Mouse (Mus musculus) brain, embryonic 14.5 days (tissue): ENCODE measurements around the gene Atg4d. TPM values are rescaled to one million over a fixed set of nuclear protein-coding genes. Genes with fewer than 3 reads are reported as not detected.

ENCODE experiments used
- DNase-seq: peaks from one replicate; pipeline ENCODE4 v3.0.0-alpha.2; 2011; ENCODE audit warnings: low read depth
- CTCF ChIP-seq: fragments of 200-500 bp; IDR thresholded peaks from 2 replicates; pipeline ENCODE4 v1.5.1; 2012; ENCODE audit warnings: inconsistent platforms, mild to moderate bottlenecking, moderate library complexity, borderline replicate concordance; ENCODE audit not compliant: insufficient read depth, insufficient read length; ENCODE audit errors: extremely low read depth
- POLR2A ChIP-seq: fragments of 200-500 bp; IDR thresholded peaks from 2 replicates; pipeline ENCODE4 v1.6.1; 2012; ENCODE audit warnings: mild to moderate bottlenecking, inconsistent platforms, borderline replicate concordance; ENCODE audit not compliant: poor library complexity, insufficient read depth, insufficient read length, severe bottlenecking; ENCODE audit errors: extremely low read depth
- polyA plus RNA-seq: library from polyadenylated mRNA; depleted of rRNA; stranded (reverse); fragments of >200 nt; gene quantifications from 2 replicates; pipeline ENCODE4 v1.2.3, GENCODE M21; 2012

The Atg4d gene
- polyA plus RNA-seq, 1 experiment, result 38.1 TPM

DNA sequence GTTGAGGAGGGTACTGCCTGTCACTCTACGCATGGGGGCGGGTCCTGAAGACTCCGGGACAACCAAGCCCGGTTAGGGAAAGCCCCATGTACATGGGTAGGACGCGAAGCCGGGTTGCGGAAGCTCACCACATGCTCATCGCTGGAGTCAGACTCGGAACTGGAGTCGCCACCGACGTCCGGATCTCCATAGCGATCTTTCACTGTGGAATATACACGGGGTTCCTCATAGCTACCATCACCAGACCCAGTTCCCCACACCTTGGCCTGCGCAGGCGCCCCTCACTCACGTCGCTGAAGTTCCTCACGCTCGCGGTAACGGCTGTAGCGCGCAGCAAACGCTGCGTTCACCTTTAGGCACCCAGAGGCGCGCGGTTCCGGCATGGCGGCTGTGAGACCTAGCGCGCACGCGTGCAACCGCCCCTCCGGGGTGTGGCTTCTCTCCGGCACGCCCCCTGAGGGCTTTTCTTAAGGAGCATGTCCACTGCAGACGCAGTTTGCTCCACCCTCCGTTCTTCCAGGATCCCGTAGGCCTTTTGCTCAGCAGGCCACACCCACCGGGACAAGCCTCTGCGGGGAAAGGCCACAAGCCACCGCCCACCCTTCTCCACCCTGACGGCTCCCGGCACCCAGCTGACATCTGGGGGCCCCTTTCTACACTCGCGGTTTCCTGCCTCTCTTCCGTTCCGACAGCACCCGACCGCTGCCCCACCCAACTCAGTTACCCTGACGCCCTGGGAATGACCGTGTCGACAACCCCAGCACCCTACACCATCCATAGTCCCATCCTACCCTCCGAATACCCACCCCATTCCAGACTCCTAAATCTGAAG, 22.7 kb downstream of the Atg4d start, which contains the start of gene Kri1:
Kri1 (minus strand) TSS at position 399 of the 832 bp plus-strand sequence.
- TF ChIP-seq POLR2A (0 out of 2 replicates have a peak, but pooled peaks have one; percentile 49), CTCF (no peak)
- DNase-seq, result peak; percentile 99

DNA sequence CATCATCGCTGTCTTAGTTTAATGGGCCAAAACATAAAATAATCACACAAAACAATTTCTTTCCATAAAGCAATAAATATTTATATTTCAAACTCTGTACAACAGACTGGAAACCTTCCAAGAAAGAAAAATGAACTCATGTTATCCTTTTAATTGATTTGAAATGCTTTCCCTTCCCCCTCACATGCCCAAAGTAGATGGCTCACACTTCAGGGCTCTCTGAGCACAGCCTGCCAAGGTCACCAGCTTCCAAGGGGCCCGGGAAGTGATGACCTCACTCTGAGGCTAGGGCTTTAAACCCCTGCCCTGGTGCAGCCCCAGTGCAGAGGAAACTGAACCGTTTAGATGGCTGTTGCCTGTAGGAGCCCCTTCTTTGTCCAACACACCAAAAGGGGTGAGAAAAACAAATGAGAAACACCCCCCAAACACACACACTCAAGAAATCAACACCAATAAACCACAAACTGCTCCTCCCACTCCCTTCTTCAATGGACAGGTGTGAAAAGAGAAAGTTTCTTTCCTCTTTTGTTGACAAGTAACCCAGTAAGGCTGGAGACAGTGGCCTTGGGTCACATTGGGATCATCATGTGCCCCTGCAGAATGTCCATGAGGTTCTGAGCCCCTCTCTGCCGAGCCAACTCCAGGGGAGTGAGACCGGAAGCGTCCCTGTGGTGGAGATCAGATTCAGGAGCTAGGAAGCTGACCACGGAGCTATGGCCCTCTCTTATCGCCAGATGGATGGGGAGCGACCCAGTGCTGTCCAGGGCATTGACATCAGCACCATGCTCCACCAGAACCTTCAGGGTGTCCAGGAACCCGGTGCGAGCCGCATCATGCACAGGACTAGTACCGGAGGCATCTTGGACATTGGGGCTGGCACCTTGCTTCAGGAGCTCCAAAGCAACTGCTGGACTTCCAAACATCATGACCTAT, 23.6 kb downstream of the Atg4d start:
- TF ChIP-seq POLR2A, result no peak
- TF ChIP-seq CTCF, result no peak
- DNase-seq, result peak; percentile 24

DNA sequence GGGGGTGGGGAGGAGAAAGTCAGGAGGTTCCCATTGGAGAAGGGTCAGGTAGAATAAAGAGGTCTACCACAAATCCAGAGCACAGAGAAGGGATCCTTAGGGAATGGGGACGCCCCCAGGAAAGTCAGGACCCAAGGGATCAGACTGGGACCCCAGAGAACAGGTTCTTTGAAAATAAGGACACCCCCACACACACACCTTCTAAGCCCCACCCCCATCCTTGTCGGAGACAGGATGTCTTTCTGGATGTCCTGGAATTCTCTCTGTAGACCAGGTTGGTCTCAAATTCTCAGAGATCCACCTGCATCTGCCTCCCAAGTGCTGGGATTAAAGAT, 24.2 kb downstream of the Atg4d start:
- DNase-seq, result no peak
- TF ChIP-seq CTCF (no peak), POLR2A (no peak)

DNA sequence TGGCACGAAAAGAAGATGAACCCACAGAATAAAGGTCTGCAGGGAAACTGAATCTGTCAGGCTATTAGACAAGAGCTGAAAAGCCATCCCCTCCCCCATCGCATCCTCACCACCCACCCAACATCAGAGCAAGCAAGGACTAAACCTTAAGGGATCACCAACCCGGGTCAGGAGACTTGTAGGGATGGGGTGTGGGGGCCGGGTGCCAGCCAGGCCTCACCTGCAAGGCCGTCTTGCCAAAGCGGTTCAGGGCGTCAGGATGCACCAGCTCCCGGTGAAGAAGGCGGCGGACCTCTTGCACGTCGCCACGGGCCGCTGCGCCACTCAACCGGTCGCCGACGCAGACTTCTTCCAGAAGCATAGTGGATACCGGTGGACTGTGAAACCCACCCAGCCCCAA, 25.5 kb downstream of the Atg4d start:
- no peak for TF ChIP-seq CTCF
- no peak for TF ChIP-seq POLR2A
- DNase-seq, result no peak

DNA sequence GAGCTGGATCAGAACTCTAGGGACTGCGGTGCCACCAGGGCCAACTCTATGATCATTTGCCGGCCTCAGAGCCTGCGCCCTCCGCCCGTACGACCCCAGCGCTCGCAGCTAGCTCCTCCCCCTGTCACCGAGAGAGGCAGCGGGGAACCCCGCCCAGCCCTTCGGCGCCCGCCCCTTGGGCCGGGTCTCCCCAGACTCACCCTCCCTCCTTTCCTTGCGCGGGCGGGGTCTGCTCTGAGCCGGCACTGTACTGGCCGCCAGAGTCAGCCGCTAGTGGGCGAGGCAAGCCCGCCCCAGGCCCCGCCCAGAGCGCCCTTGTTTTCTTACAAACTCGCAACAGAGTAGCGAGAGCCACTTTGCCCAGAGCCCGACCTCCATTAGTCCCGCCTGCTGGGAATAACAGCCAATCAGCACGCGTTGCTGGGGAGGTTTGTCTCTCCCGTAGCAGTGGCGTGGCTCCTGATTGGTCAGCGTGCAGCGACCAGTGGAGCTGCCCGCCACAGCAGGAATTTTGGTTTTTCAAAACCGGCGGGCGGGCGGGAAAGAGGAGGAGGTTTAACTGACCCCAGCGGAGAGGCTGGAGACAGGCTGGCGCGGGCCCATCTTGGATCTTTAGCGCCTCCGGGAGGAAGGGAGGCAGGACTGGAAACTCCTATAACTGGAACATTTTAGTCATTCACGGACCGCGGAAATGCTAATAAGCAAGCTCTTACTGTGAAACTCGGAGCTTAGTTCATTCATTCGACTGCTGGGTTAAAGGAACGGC, 26.1 kb downstream of the Atg4d start, which contains the start of gene Cdkn2d:
Cdkn2d (minus strand) TSS at position 386 of the 766 bp plus-strand sequence.
- TF ChIP-seq POLR2A (peak; percentile 71; the same call in 1 of the 2 replicates), CTCF (peak; percentile 30; the same call in 1 of the 2 replicates)
- DNase-seq, result peak; percentile 100

DNA sequence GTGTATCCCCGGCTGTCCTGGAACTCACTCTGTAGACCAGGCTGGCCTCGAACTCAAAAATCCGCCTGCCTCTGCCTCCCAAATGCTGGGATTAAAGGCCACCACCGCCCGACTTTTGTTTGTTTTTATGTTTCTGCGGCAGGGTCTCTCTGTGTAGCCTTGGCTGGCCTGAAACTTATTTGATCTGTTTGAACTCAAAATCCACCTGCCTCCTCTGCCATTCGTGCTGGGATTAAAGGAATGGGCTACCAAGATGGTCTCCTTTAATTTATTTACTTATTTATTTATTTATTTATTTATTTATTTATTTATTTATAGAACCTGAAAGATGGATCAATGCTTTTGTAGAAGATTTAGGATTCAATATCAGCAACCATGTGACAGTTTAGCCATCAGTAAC, 26.8 kb downstream of the Atg4d start:
- peak; percentile 9 for DNase-seq

DNA sequence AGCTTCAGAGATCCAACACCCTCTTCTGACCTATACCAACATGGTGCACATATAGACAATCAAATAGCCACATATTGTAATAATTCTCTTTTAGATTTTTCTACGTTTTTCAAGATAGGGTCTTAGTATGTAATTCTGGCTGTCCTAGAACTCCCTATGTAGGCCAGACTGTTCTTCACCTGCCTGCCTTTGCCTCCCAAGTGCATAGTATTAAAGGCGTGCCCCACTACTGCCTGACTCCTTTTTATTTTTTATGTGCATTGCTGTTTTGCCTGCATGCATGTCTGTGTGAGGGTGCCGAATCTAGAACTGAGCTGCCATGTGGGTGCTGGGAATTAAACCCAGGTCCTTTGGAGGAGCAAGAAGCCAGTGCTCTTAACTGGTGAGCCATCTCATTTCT, 27.2 kb downstream of the Atg4d start:
- DNase-seq, result no peak
- TF ChIP-seq POLR2A (no peak), CTCF (no peak)

DNA sequence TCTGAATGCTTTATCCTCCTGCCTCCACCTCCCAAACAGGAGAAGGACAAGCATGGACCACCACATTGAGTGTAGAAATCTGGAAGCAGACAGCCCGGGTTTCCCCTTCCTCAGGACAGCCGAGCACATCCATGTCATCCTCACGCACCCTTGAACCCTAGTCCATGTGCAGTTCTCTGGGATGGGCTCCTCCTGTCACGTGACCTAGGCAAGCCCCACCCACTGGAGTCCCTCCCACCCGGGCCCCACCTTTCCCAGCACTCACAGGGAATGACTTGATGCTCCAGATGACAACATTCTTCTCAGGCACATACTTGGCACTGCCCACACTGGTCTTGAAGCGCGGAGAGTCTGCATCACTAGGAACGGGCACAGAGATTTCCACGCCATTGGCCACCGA, 33.9 kb downstream of the Atg4d start:
- no peak for DNase-seq
- TF ChIP-seq CTCF, result no peak
- no peak for TF ChIP-seq POLR2A

DNA sequence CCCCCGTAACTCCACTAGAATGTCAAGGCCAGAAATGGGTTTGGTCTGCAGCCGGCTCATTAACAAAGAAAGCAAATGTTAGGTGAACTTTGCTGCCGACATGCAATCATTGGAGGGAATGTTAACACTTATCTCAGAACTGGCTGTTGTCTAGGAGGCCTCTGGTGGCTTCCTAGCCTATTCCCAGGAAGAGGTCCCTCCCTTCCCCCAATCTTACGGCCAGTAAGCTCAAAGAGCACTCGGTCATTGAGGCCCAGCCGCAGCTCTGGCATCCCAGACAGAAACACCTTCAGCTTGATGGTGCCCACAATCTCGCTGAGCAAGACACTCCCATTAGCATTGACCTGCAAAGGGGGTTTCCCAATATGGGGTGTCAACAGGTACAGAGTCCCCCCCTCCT, 40.0 kb downstream of the Atg4d start:
- TF ChIP-seq CTCF (no peak), POLR2A (no peak)
- DNase-seq, result no peak

DNA sequence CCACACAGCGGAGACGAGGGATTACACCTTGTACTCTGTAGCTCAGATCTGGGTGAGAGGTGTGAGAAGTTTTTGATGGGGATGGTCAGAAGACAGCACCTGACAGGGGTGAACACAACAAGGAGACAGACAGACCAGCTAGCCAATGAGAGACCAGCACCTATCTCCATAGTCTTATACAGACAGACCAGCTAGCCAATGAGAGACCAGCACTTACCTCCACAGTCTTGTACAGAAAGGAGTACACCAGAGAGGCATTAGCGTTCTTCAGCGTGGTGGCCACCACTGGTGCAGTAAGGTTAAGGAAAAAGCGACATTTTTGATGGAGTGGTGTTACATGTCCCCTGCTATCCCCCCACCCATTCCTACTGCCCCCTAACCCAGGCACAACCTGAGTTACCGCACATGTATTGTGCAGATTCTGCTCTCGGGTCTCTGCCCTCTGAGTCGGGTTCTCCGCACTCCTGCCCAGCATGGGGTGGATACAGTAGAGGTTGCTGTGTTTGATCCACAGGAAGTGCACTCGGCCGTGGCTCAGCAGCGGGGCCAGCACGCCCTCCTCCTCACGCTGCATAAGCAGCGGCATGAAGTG, 44.2 kb downstream of the Atg4d start:
- TF ChIP-seq CTCF (no peak), POLR2A (no peak)
- DNase-seq, result no peak

DNA sequence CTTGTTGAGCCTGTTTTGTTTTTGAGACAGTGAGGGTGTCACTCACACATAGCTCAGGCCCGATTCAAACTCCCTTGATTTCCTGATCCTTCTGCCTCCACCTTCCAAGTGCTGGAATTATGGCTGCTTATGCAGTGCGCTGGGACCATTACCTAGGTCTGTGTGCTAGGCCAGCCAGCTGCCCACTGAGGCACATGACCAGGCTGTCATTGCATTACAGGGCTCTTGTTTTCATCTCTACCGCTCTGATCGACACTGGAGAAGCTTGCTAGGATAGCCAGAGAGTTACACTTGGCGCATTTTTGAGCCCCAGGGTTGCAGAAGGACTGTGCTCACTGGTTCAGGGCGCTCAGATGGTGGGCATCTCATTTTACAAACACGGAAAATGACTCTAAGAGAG, 46.6 kb downstream of the Atg4d start:
- TF ChIP-seq POLR2A (no peak), CTCF (no peak)
- DNase-seq, result no peak

DNA sequence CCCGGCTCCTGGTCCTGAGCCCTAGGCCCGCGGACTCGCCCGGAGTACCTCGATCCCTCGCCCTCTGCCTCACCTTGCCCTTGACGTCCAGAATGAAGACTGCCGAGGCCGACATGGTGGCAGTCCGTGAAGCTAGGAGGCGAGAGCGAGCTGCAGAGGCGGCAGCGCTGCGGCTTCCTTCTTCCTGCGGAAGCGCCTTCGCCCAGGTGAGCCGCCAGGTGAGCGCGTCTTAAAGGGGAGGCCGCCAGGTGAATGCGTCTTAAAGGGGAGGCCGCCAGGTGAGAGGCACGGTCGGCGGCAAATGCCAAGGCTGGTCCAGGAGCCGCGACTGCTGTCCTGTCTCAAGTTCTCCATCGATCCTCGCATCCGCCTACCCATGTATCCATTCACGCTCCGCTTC, 47.0 kb downstream of the Atg4d start, which contains the start of gene Ap1m2:
Ap1m2 (minus strand) TSS at position 204 of the 400 bp plus-strand sequence.
- no peak for TF ChIP-seq CTCF
- no peak for TF ChIP-seq POLR2A
- DNase-seq, result no peak
